Comparison of ENCODE assay signal across 1 mouse cellular context in the genomic region with DNA sequence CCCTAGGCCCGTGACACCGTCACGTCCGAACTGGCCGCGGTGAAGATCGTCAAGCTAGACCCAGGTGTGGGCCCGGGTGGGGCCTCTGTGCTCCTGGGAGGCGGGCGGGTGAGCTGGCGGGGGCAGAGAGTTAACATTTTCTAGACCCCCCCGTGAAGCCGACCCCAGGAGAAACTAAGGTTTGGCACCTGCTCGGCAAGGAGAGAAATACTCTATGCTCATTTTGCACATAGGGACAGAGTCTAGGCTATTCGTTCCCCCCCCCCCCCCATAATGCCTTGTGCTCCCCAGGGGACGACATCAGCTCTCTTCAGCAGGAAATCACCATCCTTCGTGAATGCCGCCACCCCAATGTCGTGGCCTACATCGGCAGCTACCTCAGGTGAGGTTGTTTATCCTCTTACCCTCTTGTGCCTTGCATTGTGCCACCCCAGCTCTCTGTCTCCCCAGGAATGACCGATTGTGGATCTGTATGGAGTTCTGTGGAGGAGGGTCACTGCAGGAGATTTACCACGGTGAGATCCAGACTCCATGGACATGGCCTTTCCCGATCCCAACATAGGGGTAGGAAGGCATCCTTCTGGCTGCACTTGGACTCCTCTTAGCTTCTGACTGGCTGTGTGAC.
A peak's percentile ranks its signal among the peaks of the same experiment; 100 is the strongest.
TF ChIP-seq lines count a peak whose summit lies in the region.

No protein-coding gene starts in this region.

TF ChIP-seq in CH12.LX, 34 proteins besides CTCF, POLR2A, EP300 and RAD21:
- no peak for TF ChIP-seq CHD2 (IDR thresholded peaks at IDR 0.05; ENCODE audit: low read length)
- TF ChIP-seq SIN3A (IDR thresholded peaks at IDR 0.05; ENCODE audit: low read length), result 0 out of 2 replicates have a peak, but pooled peaks have one; percentile 4
- TF ChIP-seq ZMIZ1 (IDR thresholded peaks at IDR 0.05; ENCODE audit: low read depth, low read length), result no peak
- no peak for TF ChIP-seq ETS1 (conservative IDR thresholded peaks at IDR 0.05; ENCODE audit: low read depth, low read length)
- TF ChIP-seq BHLHE40 (IDR thresholded peaks at IDR 0.05; ENCODE audit: low read depth, low read length), result peak; percentile 48
- no peak for TF ChIP-seq USF2 (conservative IDR thresholded peaks at IDR 0.05; ENCODE audit: low read depth, low read length)
- TF ChIP-seq HCFC1 (IDR thresholded peaks at IDR 0.05; ENCODE audit: low read depth, low read length), result no peak
- TF ChIP-seq NRF1 (IDR thresholded peaks at IDR 0.05; ENCODE audit: low read depth, low read length), result no peak
- TF ChIP-seq JUND (conservative IDR thresholded peaks at IDR 0.05; ENCODE audit: low read depth, low read length), result no peak
- no peak for TF ChIP-seq KAT2A (IDR thresholded peaks at IDR 0.05; ENCODE audit: insufficient replicate concordance, low read length)
- TF ChIP-seq MYC (IDR thresholded peaks at IDR 0.05; ENCODE audit: low read depth, low read length), result no peak
- no peak for TF ChIP-seq MAFK (IDR thresholded peaks at IDR 0.05; ENCODE audit: insufficient replicate concordance, low read length)
- no peak for TF ChIP-seq SMC3 (IDR thresholded peaks at IDR 0.05; ENCODE audit: low read depth, low read length)
- TF ChIP-seq RCOR1 (conservative IDR thresholded peaks at IDR 0.05; ENCODE audit: low read depth, low read length), result no peak
- 0 out of 2 replicates have a peak, but pooled peaks have one; percentile 17 for TF ChIP-seq CHD1 (IDR thresholded peaks at IDR 0.05; ENCODE audit: low read depth, low read length)
- TF ChIP-seq TBP (conservative IDR thresholded peaks at IDR 0.05; ENCODE audit: low read depth, low read length), result no peak
- TF ChIP-seq NELFE (IDR thresholded peaks at IDR 0.05; ENCODE audit: low read depth, low read length), result no peak
- TF ChIP-seq ELF1 (IDR thresholded peaks at IDR 0.05; ENCODE audit: low read depth, low read length), result 0 out of 2 replicates have a peak, but pooled peaks have one; percentile 20
- no peak for TF ChIP-seq MEF2A (IDR thresholded peaks at IDR 0.05; ENCODE audit: borderline replicate concordance, low read depth, low read length)
- TF ChIP-seq ZKSCAN1 (IDR thresholded peaks at IDR 0.05; ENCODE audit: borderline replicate concordance, low read depth, low read length), result no peak
- no peak for TF ChIP-seq UBTF (IDR thresholded peaks at IDR 0.05; ENCODE audit: low read depth, low read length)
